Mouse (Mus musculus): Measurements from ENCODE around the gene Ccm2l. TPM values are rescaled to one million over a fixed set of nuclear protein-coding genes. Genes with fewer than 3 reads are reported as not detected.

Gene Ccm2l
- polyA plus RNA-seq, 1 experiment from 2014 or later, result 1.2 TPM

DNA sequence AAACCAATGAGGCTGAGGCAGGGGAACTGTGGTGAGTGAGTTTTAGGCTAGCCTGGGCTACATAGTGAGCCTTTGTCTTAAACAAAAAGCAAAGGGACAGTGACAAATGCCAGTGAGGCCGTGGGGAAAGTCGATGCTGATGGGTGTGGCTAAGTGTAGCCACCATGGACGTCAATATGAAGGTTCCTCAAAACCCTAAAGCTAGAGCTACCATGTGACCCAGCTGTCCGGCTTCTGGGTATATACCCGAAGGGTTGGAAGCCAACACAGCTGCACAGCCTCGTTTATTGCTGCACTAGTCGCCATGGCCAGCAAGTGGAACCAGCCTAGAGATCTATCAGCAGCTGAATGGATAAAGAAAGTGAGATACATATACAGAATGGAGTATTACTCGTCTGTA, 54.4 kb downstream of the Ccm2l start:
- H3K4me1 ChIP-seq (ENCODE audit: control insufficient read depth, insufficient read depth, low read length), result no peaks in the 10 kb centered on the region
- WGBS, result 66% methylated on average over 8 of the region's 8 CpGs
- no peak overlapping the region for H3K4me3 ChIP-seq (ENCODE audit: low read depth, low read length)

DNA sequence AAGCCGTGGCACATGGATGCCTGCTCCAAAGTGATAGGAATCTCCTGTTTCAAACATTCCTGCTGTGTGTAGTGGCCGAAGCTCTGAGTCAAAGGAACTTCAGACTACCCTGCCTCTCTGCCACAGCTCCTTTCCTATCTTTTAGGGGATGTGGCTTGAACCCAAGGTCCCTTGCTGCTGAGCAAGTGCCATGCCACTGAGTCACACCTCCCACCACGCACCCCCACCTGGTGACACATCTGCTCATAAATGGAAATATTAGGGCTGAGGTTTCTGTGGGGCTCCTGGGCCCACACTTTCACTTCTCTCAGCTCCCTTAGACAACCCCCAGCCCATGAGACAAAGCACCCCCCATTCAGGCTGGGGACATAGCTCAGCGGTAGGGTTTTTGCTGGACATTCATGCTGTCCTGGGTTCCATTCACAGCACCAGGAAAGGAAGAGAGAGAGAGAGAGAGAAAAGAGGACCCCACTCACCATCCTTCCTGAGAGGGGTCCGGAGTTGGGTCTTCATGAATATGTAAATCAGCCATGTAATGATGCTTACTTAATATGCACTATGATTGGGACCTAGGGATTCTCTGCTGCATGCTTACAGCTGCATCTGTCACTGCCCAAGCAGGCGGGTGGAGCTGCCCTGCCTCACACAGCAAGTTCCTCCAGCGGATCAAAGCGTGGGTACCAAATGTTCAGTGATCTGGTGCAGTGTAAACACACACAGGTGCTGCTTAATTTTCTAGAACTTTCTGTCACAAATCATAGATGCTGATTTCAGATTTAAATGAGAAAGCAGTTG, 56.3 kb downstream of the Ccm2l start:
- no peaks in the 10 kb centered on the region for H3K9me3 ChIP-seq (ENCODE audit: control insufficient read depth, low read length)
- no peak overlapping the region for H3K27ac ChIP-seq (ENCODE audit: low read depth, low read length)
- H3K4me3 ChIP-seq (ENCODE audit: low read depth, low read length), result no peak overlapping the region
- 66% methylated on average over 8 of the region's 8 CpGs for WGBS
- no peaks in the 10 kb centered on the region for H3K4me1 ChIP-seq (ENCODE audit: control insufficient read depth, insufficient read depth, low read length)
- ATAC-seq (ENCODE audit: low read depth), result no peak
- no peaks in the 10 kb centered on the region for H3K36me3 ChIP-seq (ENCODE audit: control insufficient read depth, insufficient read depth, low read length)
- H3K27me3 ChIP-seq (ENCODE audit: control insufficient read depth, insufficient read depth, low read length), result no peaks in the 10 kb centered on the region
- H3K4me2 ChIP-seq (ENCODE audit: low read depth, low read length), result no peak overlapping the region
- H3K9ac ChIP-seq (replicated peaks; ENCODE audit: low read depth, low read length), result no peak overlapping the region

More for the DNA sequence above, 54.4 kb downstream of the Ccm2l start:
- no peaks in the 10 kb centered on the region for H3K27me3 ChIP-seq (ENCODE audit: control insufficient read depth, insufficient read depth, low read length)
- no peak overlapping the region for H3K9ac ChIP-seq (replicated peaks; ENCODE audit: low read depth, low read length)
- no peaks in the 10 kb centered on the region for H3K36me3 ChIP-seq (ENCODE audit: control insufficient read depth, insufficient read depth, low read length)
- H3K4me2 ChIP-seq (ENCODE audit: low read depth, low read length), result no peak overlapping the region
- ATAC-seq (ENCODE audit: low read depth), result no peak
- H3K27ac ChIP-seq (ENCODE audit: low read depth, low read length), result no peak overlapping the region
- no peaks in the 10 kb centered on the region for H3K9me3 ChIP-seq (ENCODE audit: control insufficient read depth, low read length)

DNA sequence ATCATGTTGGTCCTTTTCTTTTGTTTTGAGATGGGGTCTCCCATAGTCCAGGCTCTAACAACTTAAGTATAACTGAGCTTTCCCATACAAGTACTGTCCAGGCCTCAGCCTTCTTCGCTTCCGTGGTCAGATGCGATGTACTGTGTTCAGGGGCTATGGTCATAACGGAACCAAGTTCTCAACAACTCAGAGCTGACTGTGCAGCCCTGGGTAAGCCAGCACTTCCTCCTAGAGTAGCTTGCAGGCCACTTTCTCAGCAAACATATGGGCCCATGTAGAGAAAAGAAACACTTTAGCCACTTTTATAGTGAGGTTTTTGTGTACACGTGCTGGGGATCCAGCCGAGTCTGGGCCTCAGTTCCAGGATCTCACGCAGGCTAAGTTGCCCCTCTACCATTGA, 56.9 kb downstream of the Ccm2l start:
- H3K36me3 ChIP-seq (ENCODE audit: control insufficient read depth, insufficient read depth, low read length), result no peaks in the 10 kb centered on the region
- 92% methylated on average over 7 of the region's 7 CpGs for WGBS
- H3K9me3 ChIP-seq (ENCODE audit: control insufficient read depth, low read length), result no peaks in the 10 kb centered on the region
- H3K27me3 ChIP-seq (ENCODE audit: control insufficient read depth, insufficient read depth, low read length), result no peaks in the 10 kb centered on the region
- H3K4me3 ChIP-seq (ENCODE audit: low read depth, low read length), result no peak overlapping the region
- no peak overlapping the region for H3K9ac ChIP-seq (replicated peaks; ENCODE audit: low read depth, low read length)
- H3K4me2 ChIP-seq (ENCODE audit: low read depth, low read length), result no peak overlapping the region
- no peaks in the 10 kb centered on the region for H3K4me1 ChIP-seq (ENCODE audit: control insufficient read depth, insufficient read depth, low read length)
- no peak for ATAC-seq (ENCODE audit: low read depth)
- no peak overlapping the region for H3K27ac ChIP-seq (ENCODE audit: low read depth, low read length)

DNA sequence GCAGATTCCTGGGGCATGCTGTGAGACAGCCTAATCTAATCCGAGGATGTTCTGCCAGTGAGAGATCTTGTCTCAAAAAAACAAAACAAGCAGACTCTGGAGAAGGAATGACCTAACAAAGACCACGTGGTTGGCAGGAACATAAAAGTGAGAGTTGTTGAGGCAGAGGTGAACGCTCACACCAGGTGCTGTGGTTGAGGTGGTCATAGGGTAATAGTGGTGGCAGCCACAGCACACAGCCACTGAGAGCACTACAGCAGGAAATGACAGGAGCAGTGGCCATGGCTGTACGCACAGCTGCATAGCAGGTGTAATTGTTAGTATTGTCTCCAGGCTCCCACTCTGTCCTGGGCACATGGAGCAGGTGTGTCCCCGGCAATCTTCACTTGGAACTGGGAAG, 60.1 kb downstream of the Ccm2l start:
- Histone ChIP-seq H3K27ac (ENCODE audit: low read depth, low read length) (no peak overlapping the region), H3K27me3 (ENCODE audit: control insufficient read depth, insufficient read depth, low read length) (no peaks in the 10 kb centered on the region), H3K9ac (replicated peaks; ENCODE audit: low read depth, low read length) (no peak overlapping the region), H3K9me3 (ENCODE audit: control insufficient read depth, low read length) (no peaks in the 10 kb centered on the region), H3K4me2 (ENCODE audit: low read depth, low read length) (no peak overlapping the region), H3K4me1 (ENCODE audit: control insufficient read depth, insufficient read depth, low read length) (no peaks in the 10 kb centered on the region), H3K36me3 (ENCODE audit: control insufficient read depth, insufficient read depth, low read length) (no peaks in the 10 kb centered on the region), H3K4me3 (ENCODE audit: low read depth, low read length) (no peak overlapping the region)
- ATAC-seq (ENCODE audit: low read depth), result no peak
- WGBS, result 60% methylated on average over 5 of the region's 5 CpGs

DNA sequence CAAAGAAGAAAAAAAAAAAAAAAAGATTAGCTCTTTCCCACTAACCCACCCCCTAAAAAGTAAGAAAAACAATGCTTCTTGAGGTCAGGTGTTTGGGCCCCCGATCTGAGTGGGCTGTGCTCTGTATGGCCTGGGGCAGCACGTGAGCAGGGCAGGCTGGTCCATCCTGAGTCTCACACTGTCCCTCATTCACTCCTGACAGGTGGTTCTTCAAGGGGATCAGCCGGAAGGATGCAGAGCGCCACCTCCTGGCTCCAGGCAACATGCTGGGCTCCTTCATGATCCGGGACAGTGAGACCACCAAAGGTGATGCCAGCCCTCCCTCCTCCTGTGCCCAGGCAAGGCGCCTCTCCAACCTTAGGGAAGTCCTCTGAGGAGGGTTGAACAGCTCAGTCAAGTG, 65.3 kb downstream of the Ccm2l start:
- no peak overlapping the region for H3K9ac ChIP-seq (replicated peaks; ENCODE audit: low read depth, low read length)
- no peak overlapping the region for H3K27ac ChIP-seq (ENCODE audit: low read depth, low read length)
- no peaks in the 10 kb centered on the region for H3K27me3 ChIP-seq (ENCODE audit: control insufficient read depth, insufficient read depth, low read length)
- no peaks in the 10 kb centered on the region for H3K4me1 ChIP-seq (ENCODE audit: control insufficient read depth, insufficient read depth, low read length)
- no peaks in the 10 kb centered on the region for H3K9me3 ChIP-seq (ENCODE audit: control insufficient read depth, low read length)
- WGBS, result 17% methylated on average over 6 of the region's 6 CpGs
- no peak overlapping the region for H3K4me2 ChIP-seq (ENCODE audit: low read depth, low read length)
- H3K4me3 ChIP-seq (ENCODE audit: low read depth, low read length), result no peak overlapping the region
- ATAC-seq (ENCODE audit: low read depth), result no peak
- no peaks in the 10 kb centered on the region for H3K36me3 ChIP-seq (ENCODE audit: control insufficient read depth, insufficient read depth, low read length)

Other genes with a start within 250 kb of the Ccm2l start
- gene Bcl2l1, start 234.2 kb upstream of the Ccm2l start, polyA plus RNA-seq (2014; fragmentation: Nextera tagmentation; extraction: Ambion mirVana), result 142 and 159 TPM in 2 replicates
- gene Tpx2, start 218.0 kb upstream of the Ccm2l start, polyA plus RNA-seq (2014; fragmentation: Nextera tagmentation; extraction: Ambion mirVana), result 7.5 and 12.6 TPM in 2 replicates
- not detected in 2 replicates for gene Mylk2, start 154.6 kb upstream of the Ccm2l start, polyA plus RNA-seq (2014; fragmentation: Nextera tagmentation; extraction: Ambion mirVana)
- gene Foxs1, start 132.7 kb upstream of the Ccm2l start, polyA plus RNA-seq (2014; fragmentation: Nextera tagmentation; extraction: Ambion mirVana), result 2.9 and 3.4 TPM in 2 replicates
- gene Dusp15, start 114.3 kb upstream of the Ccm2l start, polyA plus RNA-seq (2014; fragmentation: Nextera tagmentation; extraction: Ambion mirVana), result 9.2 and 12.6 TPM in 2 replicates
- gene Ttll9, start 103.5 kb upstream of the Ccm2l start, polyA plus RNA-seq (2014; fragmentation: Nextera tagmentation; extraction: Ambion mirVana), result 6.4 and 8.2 TPM in 2 replicates
- 157 TPM in 2 replicates for gene Pdrg1, start 50.5 kb upstream of the Ccm2l start, polyA plus RNA-seq (2014; fragmentation: Nextera tagmentation; extraction: Ambion mirVana)
- gene Xkr7, start 34.1 kb upstream of the Ccm2l start, polyA plus RNA-seq (2014; fragmentation: Nextera tagmentation; extraction: Ambion mirVana), result 0.81 and 1.5 TPM in 2 replicates
- 1.0 and 2.5 TPM in 2 replicates for gene Hck, start 42.5 kb downstream of the Ccm2l start, polyA plus RNA-seq (2014; fragmentation: Nextera tagmentation; extraction: Ambion mirVana)
- 82.2 and 88.1 TPM in 2 replicates for gene Tm9sf4, start 95.3 kb downstream of the Ccm2l start, polyA plus RNA-seq (2014; fragmentation: Nextera tagmentation; extraction: Ambion mirVana)
- 24.7 and 29.3 TPM in 2 replicates for gene Tspyl3, start 159.5 kb downstream of the Ccm2l start, polyA plus RNA-seq (2014; fragmentation: Nextera tagmentation; extraction: Ambion mirVana)
- 5.9 and 8.2 TPM in 2 replicates for gene Plagl2, start 175.5 kb downstream of the Ccm2l start, polyA plus RNA-seq (2014; fragmentation: Nextera tagmentation; extraction: Ambion mirVana)
- gene Pofut1, start 175.6 kb downstream of the Ccm2l start, polyA plus RNA-seq (2014; fragmentation: Nextera tagmentation; extraction: Ambion mirVana), result 6.2 and 6.4 TPM in 2 replicates
- gene Kif3b, start 225.5 kb downstream of the Ccm2l start, polyA plus RNA-seq (2014; fragmentation: Nextera tagmentation; extraction: Ambion mirVana), result 16.4 and 17.2 TPM in 2 replicates

All from neural tube, embryonic 14.5 days (tissue).